Mouse (Mus musculus) frontal cortex, adult (tissue): ENCODE measurements around the gene Stx7.

Experiments
- ATAC-seq: cut with Nextera tagmentation; 2 replicates; pipeline ENCODE4 v1.9.2; 2017; ENCODE audit warnings: mild to moderate bottlenecking, moderate library complexity, mixed read lengths; ENCODE audit not compliant: low TSS enrichment

Stx7 gene

GRCm38 (mm10) chr10:24167978-24168583 lies 19.0 kb downstream of the Stx7 start:
- peak; percentile 60 for ATAC-seq

GRCm38 (mm10) chr10:24168854-24169253 lies 19.8 kb downstream of the Stx7 start:
- no peak for ATAC-seq

GRCm38 (mm10) chr10:24171906-24172459 lies 22.9 kb downstream of the Stx7 start:
- no peak for ATAC-seq

- ATAC-seq: peak; percentile 86
Measured at GRCm38 (mm10) chr10:24173210-24174001, 24.3 kb downstream of the Stx7 start.

- ATAC-seq: peak; percentile 66
Measured at GRCm38 (mm10) chr10:24190392-24190791, 41.3 kb downstream of the Stx7 start.

- peak; percentile 84 for ATAC-seq
Measured at GRCm38 (mm10) chr10:24191977-24192376, 42.9 kb downstream of the Stx7 start.

- ATAC-seq: no peak
Measured at GRCm38 (mm10) chr10:24199303-24199702, 50.2 kb downstream of the Stx7 start.

GRCm38 (mm10) chr10:24200099-24200498 lies 51.0 kb downstream of the Stx7 start:
- ATAC-seq: no peak

- ATAC-seq: peak; percentile 59; the same call in 1 of the 2 replicates
Measured at GRCm38 (mm10) chr10:24210075-24210474, 61.0 kb downstream of the Stx7 start.

GRCm38 (mm10) chr10:24213297-24213696 lies 64.2 kb downstream of the Stx7 start:
- ATAC-seq: no peak

GRCm38 (mm10) chr10:24217558-24218268 lies 68.6 kb downstream of the Stx7 start:
- no peak for ATAC-seq

GRCm38 (mm10) chr10:24220931-24221330 lies 71.8 kb downstream of the Stx7 start:
- no peak for ATAC-seq

- peak; percentile 27; the same call in 1 of the 2 replicates for ATAC-seq
Measured at GRCm38 (mm10) chr10:24222911-24223310, 73.8 kb downstream of the Stx7 start.

- ATAC-seq: peak; percentile 57
Measured at GRCm38 (mm10) chr10:24223449-24224143, 74.5 kb downstream of the Stx7 start, which contains the start of gene Moxd1. Gene Moxd1 (plus strand): TSS chr10:24223517.

GRCm38 (mm10) chr10:24224591-24224990 lies 75.5 kb downstream of the Stx7 start:
- no peak for ATAC-seq

- no peak for ATAC-seq
Measured at GRCm38 (mm10) chr10:24228318-24229183, 79.4 kb downstream of the Stx7 start.

- ATAC-seq: no peak
Measured at GRCm38 (mm10) chr10:24232281-24232680, 83.2 kb downstream of the Stx7 start.

- ATAC-seq: peak; percentile 83
Measured at GRCm38 (mm10) chr10:24235426-24236283, 86.6 kb downstream of the Stx7 start.
